Mouse (Mus musculus) kidney, postnatal 0 days (tissue): Measurements from ENCODE around the gene Bicral. TPM values are rescaled to one million over a fixed set of nuclear protein-coding genes. Genes with fewer than 3 reads are reported as not detected.

Experiments
- ATAC-seq: fragments of 200-750 bp; cut with Nextera tagmentation; replicated peaks from 2 replicates; pipeline ENCODE4 v1.8.0; 2017; ENCODE audit warnings: low read depth, moderate number of reproducible peaks, moderate TSS enrichment, moderate library complexity; ENCODE audit not compliant: low FRiP score
- DNase-seq: peaks from one replicate; pipeline ENCODE4 v3.0.0-alpha.2; 2016; ENCODE audit warnings: low spot score
- H3K27ac ChIP-seq: fragments of 300-500 bp; sonication (generic); 2 replicates; pipeline ENCODE4 v1.5.1; 2014; ENCODE audit warnings: mild to moderate bottlenecking
- H3K27me3 ChIP-seq: fragments of 300-500 bp; sonication (generic); 2 replicates; pipeline ENCODE4 v1.6.1; 2014; ENCODE audit warnings: low read length, mixed read lengths; ENCODE audit not compliant: insufficient read depth
- H3K36me3 ChIP-seq: fragments of 300-500 bp; sonication (generic); 2 replicates; pipeline ENCODE4 v1.6.1; 2014; ENCODE audit warnings: low read length, mixed read lengths; ENCODE audit not compliant: insufficient read depth
- H3K4me1 ChIP-seq: fragments of 300-500 bp; sonication (generic); replicated peaks from 2 replicates; pipeline ENCODE4 v1.6.1; 2014; ENCODE audit warnings: antibody characterized with exemption, low read length, mixed read lengths; ENCODE audit not compliant: insufficient read depth
- H3K4me2 ChIP-seq: fragments of 300-500 bp; sonication (generic); 2 replicates; pipeline ENCODE4 v1.6.1; 2014; ENCODE audit warnings: mild to moderate bottlenecking, low read length, moderate library complexity, mixed read lengths
- H3K4me3 ChIP-seq: fragments of 300-500 bp; sonication (generic); replicated peaks from 2 replicates; pipeline ENCODE4 v1.5.1; 2014; ENCODE audit warnings: low read depth, low read length
- H3K9ac ChIP-seq: fragments of 300-500 bp; sonication (generic); 2 replicates; pipeline ENCODE4 v1.6.1; 2014; ENCODE audit warnings: low read depth, low read length
- H3K9me3 ChIP-seq: fragments of 300-500 bp; sonication (generic); replicated peaks from 2 replicates; pipeline ENCODE4 v1.6.1; 2016; ENCODE audit warnings: low read length, inconsistent platforms, mixed read lengths
- CTCF ChIP-seq: IDR thresholded peaks from 2 replicates; pipeline ENCODE4 v1.5.1; 2016; ENCODE audit warnings: antibody characterized with exemption, low read depth, mild to moderate bottlenecking, moderate library complexity
- WGBS: fragments of 180-500 bp; shearing (Covaris S2); extraction: QIAGEN DNeasy Blood & Tissue Kit; methylation state at CpG from one replicate; pipeline ENCODE4 v1.1.7; 2014; 5-methylcytosine and 5-hydroxymethylcytosine counted together
- polyA plus RNA-seq: library from polyadenylated mRNA; unstranded; fragments of >200 nt; fragmentation: Nextera tagmentation; extraction: Ambion mirVana; gene quantifications from 2 replicates; pipeline ENCODE4 v1.2.1, GENCODE M21; 2015

Bicral gene
- polyA plus RNA-seq, 1 experiment from 2014 or later = 4.1 TPM

- no peaks in the 10 kb centered on the region for H3K36me3 ChIP-seq
- H3K9ac ChIP-seq = no peak within 1 kb of the TSS
- no peak for ATAC-seq
- no peak within 1 kb of the TSS for H3K4me3 ChIP-seq
- TF ChIP-seq CTCF = no peak
- H3K4me1 ChIP-seq = no peaks in the 10 kb centered on the region
- 62% methylated on average over 2 of the region's 2 CpGs for WGBS
- H3K4me2 ChIP-seq = no peak within 1 kb of the TSS
- no peak for DNase-seq
- no peak within 1 kb of the TSS for H3K27ac ChIP-seq
- H3K27me3 ChIP-seq = no peaks in the 10 kb centered on the region
- no peaks in the 10 kb centered on the region for H3K9me3 ChIP-seq
These were observed 94.7 kb downstream of the Bicral start, which contains the start of gene Ptcra for GRCm38 (mm10) chr17:46763544-46763943. Gene Ptcra, minus strand, starts transcription at chr17:46763712.

- no peaks in the 10 kb centered on the region for H3K4me1 ChIP-seq
- H3K9ac ChIP-seq = no peak overlapping the region
- no peaks in the 10 kb centered on the region for H3K9me3 ChIP-seq
- no peak overlapping the region for H3K27ac ChIP-seq
- 83% methylated on average over 12 of the region's 12 CpGs for WGBS
- H3K27me3 ChIP-seq = no peaks in the 10 kb centered on the region
- H3K4me2 ChIP-seq = no peak overlapping the region
- TF ChIP-seq CTCF = no peak
- H3K4me3 ChIP-seq = no peak overlapping the region
- DNase-seq (no peak), ATAC-seq (no peak)
- H3K36me3 ChIP-seq = no peaks in the 10 kb centered on the region
These were observed 99.5 kb downstream of the Bicral start for GRCm38 (mm10) chr17:46758753-46759152.

- Histone ChIP-seq H3K36me3 (no peaks in the 10 kb centered on the region), H3K4me1 (peaks cover 10% of the 10 kb centered on the region; the same call in 1 of the 2 replicates), H3K4me3 (peak within 1 kb of the TSS; percentile 76), H3K27ac (peak within 1 kb of the TSS; percentile 93), H3K27me3 (no peaks in the 10 kb centered on the region), H3K9ac (peak within 1 kb of the TSS; percentile 78), H3K4me2 (peak within 1 kb of the TSS; percentile 81), H3K9me3 (no peaks in the 10 kb centered on the region)
- WGBS = under 1% methylated on average over 54 of the region's 58 CpGs
- DNase-seq = peak; percentile 99
- no peak for TF ChIP-seq CTCF
- ATAC-seq = peak; percentile 99
These were observed 106.3 kb downstream of the Bicral start, which contains the start of gene Cnpy3 for GRCm38 (mm10) chr17:46751794-46752556. Gene Cnpy3, minus strand, starts transcription at chr17:46752214.

GRCm38 (mm10) chr17:46751056-46751793 lies 107.1 kb downstream of the Bicral start:
- 0 out of 2 replicates have a peak, but pooled peaks cover 4% of the 10 kb centered on the region for H3K36me3 ChIP-seq
- WGBS = 16% methylated on average over 16 of the region's 16 CpGs
- DNase-seq (peak; percentile 67), ATAC-seq (no peak)
- H3K4me1 ChIP-seq = peaks cover 10% of the 10 kb centered on the region; the same call in 1 of the 2 replicates
- peak overlapping the region; percentile 93 for H3K27ac ChIP-seq
- no peaks in the 10 kb centered on the region for H3K27me3 ChIP-seq
- H3K4me2 ChIP-seq = peak overlapping the region; percentile 81
- H3K9ac ChIP-seq = peak overlapping the region; percentile 78
- TF ChIP-seq CTCF = peak; percentile 6; the same call in 1 of the 2 replicates
- H3K4me3 ChIP-seq = peak overlapping the region; percentile 76
- H3K9me3 ChIP-seq = no peaks in the 10 kb centered on the region

- Histone ChIP-seq H3K4me1 (peaks cover 10% of the 10 kb centered on the region; the same call in 1 of the 2 replicates), H3K9me3 (no peaks in the 10 kb centered on the region), H3K27ac (no peak overlapping the region), H3K4me2 (peak overlapping the region; percentile 81), H3K27me3 (no peaks in the 10 kb centered on the region), H3K9ac (peak overlapping the region; percentile 78), H3K36me3 (0 out of 2 replicates have a peak, but pooled peaks cover 10% of the 10 kb centered on the region), H3K4me3 (0 out of 2 replicates have a peak overlapping the region, but pooled peaks have one; percentile 76)
- no peak for DNase-seq
- WGBS = 87% methylated on average over 4 of the region's 4 CpGs
- no peak for TF ChIP-seq CTCF
- no peak for ATAC-seq
These were observed 107.7 kb downstream of the Bicral start for GRCm38 (mm10) chr17:46750580-46750979.

GRCm38 (mm10) chr17:46749282-46749681 lies 109.0 kb downstream of the Bicral start:
- Histone ChIP-seq H3K27ac (no peak overlapping the region), H3K4me3 (no peak overlapping the region), H3K4me2 (no peak overlapping the region), H3K9ac (no peak overlapping the region), H3K27me3 (no peaks in the 10 kb centered on the region), H3K36me3 (peaks cover 15% of the 10 kb centered on the region; the same call in 1 of the 2 replicates), H3K4me1 (peaks cover 10% of the 10 kb centered on the region; the same call in 1 of the 2 replicates), H3K9me3 (no peaks in the 10 kb centered on the region)
- WGBS = 89% methylated on average over 5 of the region's 5 CpGs
- ATAC-seq (no peak), DNase-seq (no peak)
- TF ChIP-seq CTCF = no peak

Other genes starting within 250 kb of the Bicral start
- gene Ptk7, start 229.0 kb downstream of the Bicral start, polyA plus RNA-seq = 94.0 and 103 TPM in 2 replicates
- gene Klc4, start 212.5 kb downstream of the Bicral start, polyA plus RNA-seq = 47.6 and 50.4 TPM in 2 replicates
- 144 and 157 TPM in 2 replicates for gene Mrpl2, start 212.3 kb downstream of the Bicral start, polyA plus RNA-seq
- gene Cul7, start 208.1 kb downstream of the Bicral start, polyA plus RNA-seq = 29.0 and 33.3 TPM in 2 replicates
- gene Rrp36, start 184.1 kb downstream of the Bicral start, polyA plus RNA-seq = 44.4 and 47.2 TPM in 2 replicates
- gene Mea1, start 179.7 kb downstream of the Bicral start, polyA plus RNA-seq = 131 and 135 TPM in 2 replicates
- 104 and 114 TPM in 2 replicates for gene Klhdc3, start 177.6 kb downstream of the Bicral start, polyA plus RNA-seq
- gene Ppp2r5d, start 153.4 kb downstream of the Bicral start, polyA plus RNA-seq = 51.0 and 52.5 TPM in 2 replicates
- 20.5 and 25.6 TPM in 2 replicates for gene Pex6, start 147.0 kb downstream of the Bicral start, polyA plus RNA-seq
- 9.0 and 10.6 TPM in 2 replicates for gene Gnmt, start 129.3 kb downstream of the Bicral start, polyA plus RNA-seq
- gene Cnpy3, start 106.3 kb downstream of the Bicral start, polyA plus RNA-seq = 59.9 and 64.7 TPM in 2 replicates
- gene Ptcra, start 94.8 kb downstream of the Bicral start, polyA plus RNA-seq = 0.12 and 0.14 TPM in 2 replicates
- gene 2310039H08Rik, start 85.8 kb downstream of the Bicral start, polyA plus RNA-seq = 143 and 151 TPM in 2 replicates
- gene Rpl7l1, start 75.8 kb downstream of the Bicral start, polyA plus RNA-seq = 138 and 147 TPM in 2 replicates
- gene Tbcc, start 32.2 kb upstream of the Bicral start, polyA plus RNA-seq = 58.2 and 71.4 TPM in 2 replicates
- gene Prph2, start 52.0 kb upstream of the Bicral start, polyA plus RNA-seq = 0.11 and 0.16 TPM in 2 replicates
- gene Ubr2, start 152.1 kb upstream of the Bicral start, polyA plus RNA-seq = 11.9 TPM in 2 replicates